Mouse (Mus musculus) stomach, postnatal 0 days (tissue): ENCODE measurements around the gene Ppargc1a.

Experiments
- CTCF ChIP-seq: IDR thresholded peaks from 2 replicates; pipeline ENCODE4 v1.5.1; 2016; ENCODE audit warnings: antibody characterized with exemption, low read depth, mild to moderate bottlenecking, moderate library complexity
- EP300 ChIP-seq: optimal IDR thresholded peaks from 2 replicates; pipeline ENCODE3; 2016; ENCODE audit warnings: antibody characterized with exemption

- no peak for TF ChIP-seq CTCF
- TF ChIP-seq EP300, result no peak
These were observed 15.5 kb upstream of the Ppargc1a start for GRCm38 (mm10) chr5:51583030-51583429.
